9 mouse cellular contexts compared by ENCODE assay signal in genomic region chr11:118648369-118648768, GRCm38 (mm10).
DNase-seq lines count a peak whose midpoint lies in the region; ATAC-seq and TF ChIP-seq lines count a peak whose summit lies in the region.
"Had no signal": no experiment of that assay in that cellular context is flagged by ENCODE, and none has a peak within 500 bp of the region (broad histone marks: within the 10 kb centered on the region; RNA-seq: fewer than 3 reads in every experiment).

No protein-coding gene starts in this region.

- H3K4me1 ChIP-seq in liver, embryonic 12.5 days: no peaks in the 10 kb centered on the region
- H3K4me1 ChIP-seq in G1E (ENCODE audit: insufficient read depth, low read depth, low read length): no peaks in the 10 kb centered on the region
- no peaks in the 10 kb centered on the region for H3K4me1 ChIP-seq in lung, embryonic 14.5 days (ENCODE audit: insufficient read depth)
- H3K4me1 ChIP-seq: embryonic facial prominence, embryonic 13.5 days; liver, embryonic 13.5 days had no signal

- H3K9ac ChIP-seq in liver, embryonic 12.5 days: no peak overlapping the region
- no peak overlapping the region for H3K9ac ChIP-seq in lung, embryonic 14.5 days
- H3K9ac ChIP-seq: embryonic facial prominence, embryonic 13.5 days; liver, embryonic 13.5 days had no signal

- no peak for ATAC-seq in liver, embryonic 12.5 days
- no peak for ATAC-seq in G1E (ENCODE audit: extremely low read depth, insufficient number of reproducible peaks, low FRiP score, poor library complexity, severe bottlenecking)
- ATAC-seq in cerebellum, adult (ENCODE audit: insufficient number of reproducible peaks, low FRiP score, low TSS enrichment): peak; percentile 62; the same call in 1 of the 2 replicates
- ATAC-seq in lung, embryonic 14.5 days (ENCODE audit: insufficient read depth): no peak

- DNase-seq in liver: peak; percentile 34
- DNase-seq in G1E (ENCODE audit: low spot score): no peak
- peak; percentile 49 for DNase-seq in gastrocnemius, postnatal 25 days
- DNase-seq in lung, embryonic 14.5 days: peak; percentile 57
- no peak for DNase-seq in Muller cell, postnatal 12 days (ENCODE audit: inconsistent ontology term)
- DNase-seq: liver, embryonic 13.5 days had no signal

- H3K4me2 ChIP-seq in liver, embryonic 12.5 days: no peak overlapping the region
- H3K4me2 ChIP-seq in lung, embryonic 14.5 days: no peak overlapping the region
- H3K4me2 ChIP-seq: embryonic facial prominence, embryonic 13.5 days; liver, embryonic 13.5 days had no signal

- TF ChIP-seq CTCF in G1E (IDR thresholded peaks at IDR 0.05; ENCODE audit: low read depth, low read length): no peak
- peak; percentile 69 for TF ChIP-seq CTCF in lung, embryonic 14.5 days (IDR thresholded peaks at IDR 0.05; ENCODE audit: low read depth)

- H3K4me3 ChIP-seq in liver, embryonic 12.5 days: no peak overlapping the region
- peak overlapping the region; percentile 36; the same call in 1 of the 2 replicates for H3K4me3 ChIP-seq in G1E (ENCODE audit: low read depth, low read length)
- H3K4me3 ChIP-seq in lung, embryonic 14.5 days (ENCODE audit: low read depth, low read length): no peak overlapping the region
- H3K4me3 ChIP-seq: embryonic facial prominence, embryonic 13.5 days; liver, embryonic 13.5 days had no signal

- 20% methylated on average over 5 of the region's 5 CpGs for WGBS in liver, embryonic 12.5 days (ENCODE audit: insufficient replicate concordance)
- 15% methylated on average over 5 of the region's 5 CpGs for WGBS in lung, embryonic 14.5 days

- H3K27me3 ChIP-seq in liver, embryonic 12.5 days (replicated peaks): no peaks in the 10 kb centered on the region
- H3K27me3 ChIP-seq in G1E (ENCODE audit: insufficient read depth, low read length): no peaks in the 10 kb centered on the region
- H3K27me3 ChIP-seq in lung, embryonic 14.5 days (ENCODE audit: insufficient read depth, low read length): no peaks in the 10 kb centered on the region
- H3K27me3 ChIP-seq: embryonic facial prominence, embryonic 13.5 days; liver, embryonic 13.5 days had no signal

- H3K36me3 ChIP-seq in liver, embryonic 12.5 days: no peaks in the 10 kb centered on the region
- no peaks in the 10 kb centered on the region for H3K36me3 ChIP-seq in G1E (replicated peaks)
- H3K36me3 ChIP-seq in lung, embryonic 14.5 days (ENCODE audit: insufficient read depth): no peaks in the 10 kb centered on the region
- H3K36me3 ChIP-seq: embryonic facial prominence, embryonic 13.5 days; liver, embryonic 13.5 days had no signal

- H3K27ac ChIP-seq in liver, embryonic 12.5 days: no peak overlapping the region
- H3K27ac ChIP-seq in lung, embryonic 14.5 days (ENCODE audit: low read depth): no peak overlapping the region
- H3K27ac ChIP-seq: embryonic facial prominence, embryonic 13.5 days; liver, embryonic 13.5 days had no signal

- H3K9me3 ChIP-seq in liver, embryonic 12.5 days (replicated peaks): no peaks in the 10 kb centered on the region
- H3K9me3 ChIP-seq in G1E (replicated peaks): peaks cover 92% of the 10 kb centered on the region
- H3K9me3 ChIP-seq in lung, embryonic 14.5 days (ENCODE audit: low read depth, low read length): no peaks in the 10 kb centered on the region
- H3K9me3 ChIP-seq: embryonic facial prominence, embryonic 13.5 days; liver, embryonic 13.5 days had no signal

Comparison
In these comparisons a context has a peak if more than half of its experiments do, and no peak if none do; other contexts are left out.
1. DNase-seq: peak in liver (single experiment), gastrocnemius, postnatal 25 days (single experiment) and lung, embryonic 14.5 days (single experiment); none in G1E (single experiment) and Muller cell, postnatal 12 days (single experiment).